Mouse (Mus musculus): ENCODE data around the gene Olfr1511. TPM values are rescaled to one million over a fixed set of nuclear protein-coding genes. Genes with fewer than 3 reads are reported as not detected.

The Olfr1511 gene
- polyA plus RNA-seq, 1 experiment from 2014 or later, result not detected

Other genes with a start within 250 kb of the Olfr1511 start
- gene Supt16, start 200.0 kb downstream of the Olfr1511 start, polyA plus RNA-seq (2014; fragmentation: Nextera tagmentation; extraction: Ambion mirVana), result 81.5 and 86.7 TPM in 2 replicates
- gene Chd8, start 139.6 kb downstream of the Olfr1511 start, polyA plus RNA-seq (2014; fragmentation: Nextera tagmentation; extraction: Ambion mirVana), result 46.7 and 52.5 TPM in 2 replicates
- gene Tox4, start 118.2 kb downstream of the Olfr1511 start, polyA plus RNA-seq (2014; fragmentation: Nextera tagmentation; extraction: Ambion mirVana), result 50.6 and 51.2 TPM in 2 replicates
- gene Rab2b, start 117.8 kb downstream of the Olfr1511 start, polyA plus RNA-seq (2014; fragmentation: Nextera tagmentation; extraction: Ambion mirVana), result 39.1 and 41.9 TPM in 2 replicates
- 48.2 and 52.2 TPM in 2 replicates for gene Mettl3, start 92.3 kb downstream of the Olfr1511 start, polyA plus RNA-seq (2014; fragmentation: Nextera tagmentation; extraction: Ambion mirVana)
- gene Sall2, start 68.6 kb downstream of the Olfr1511 start, polyA plus RNA-seq (2014; fragmentation: Nextera tagmentation; extraction: Ambion mirVana), result 57.4 and 65.1 TPM in 2 replicates
- not detected in 2 replicates for gene Olfr1513, start 41.0 kb downstream of the Olfr1511 start, polyA plus RNA-seq (2014; fragmentation: Nextera tagmentation; extraction: Ambion mirVana)
- not detected in 2 replicates for gene Olfr1512, start 18.2 kb downstream of the Olfr1511 start, polyA plus RNA-seq (2014; fragmentation: Nextera tagmentation; extraction: Ambion mirVana)
- not detected in 2 replicates for gene Olfr1510, start 17.0 kb upstream of the Olfr1511 start, polyA plus RNA-seq (2014; fragmentation: Nextera tagmentation; extraction: Ambion mirVana)
- not detected in 2 replicates for gene Olfr1509, start 45.6 kb upstream of the Olfr1511 start, polyA plus RNA-seq (2014; fragmentation: Nextera tagmentation; extraction: Ambion mirVana)
- not detected in 2 replicates for gene Olfr1508, start 70.1 kb upstream of the Olfr1511 start, polyA plus RNA-seq (2014; fragmentation: Nextera tagmentation; extraction: Ambion mirVana)
- gene Olfr1507, start 98.4 kb upstream of the Olfr1511 start, polyA plus RNA-seq (2014; fragmentation: Nextera tagmentation; extraction: Ambion mirVana), result not detected in 2 replicates

Data from midbrain, embryonic 11.5 days (tissue).